Mouse (Mus musculus) cerebellum, adult 9-11 months (tissue): ENCODE data around the gene Ddx54.
A peak's percentile ranks its signal among the peaks of the same experiment; 100 is the strongest.

ENCODE experiments used
- DNase-seq: peaks from one replicate; pipeline ENCODE4 v3.0.0; 2022

Gene Ddx54

GRCm38 (mm10) chr5:120612822-120613604 lies 474 bp downstream of the Ddx54 start:
- peak; percentile 100 for DNase-seq

GRCm38 (mm10) chr5:120615903-120616302 lies 3.4 kb downstream of the Ddx54 start:
- DNase-seq, result peak; percentile 52

- no peak for DNase-seq
Observed at GRCm38 (mm10) chr5:120618778-120619177, 6.2 kb downstream of the Ddx54 start.

- peak; percentile 72 for DNase-seq
Observed at GRCm38 (mm10) chr5:120619201-120619600, 6.7 kb downstream of the Ddx54 start.

DNA sequence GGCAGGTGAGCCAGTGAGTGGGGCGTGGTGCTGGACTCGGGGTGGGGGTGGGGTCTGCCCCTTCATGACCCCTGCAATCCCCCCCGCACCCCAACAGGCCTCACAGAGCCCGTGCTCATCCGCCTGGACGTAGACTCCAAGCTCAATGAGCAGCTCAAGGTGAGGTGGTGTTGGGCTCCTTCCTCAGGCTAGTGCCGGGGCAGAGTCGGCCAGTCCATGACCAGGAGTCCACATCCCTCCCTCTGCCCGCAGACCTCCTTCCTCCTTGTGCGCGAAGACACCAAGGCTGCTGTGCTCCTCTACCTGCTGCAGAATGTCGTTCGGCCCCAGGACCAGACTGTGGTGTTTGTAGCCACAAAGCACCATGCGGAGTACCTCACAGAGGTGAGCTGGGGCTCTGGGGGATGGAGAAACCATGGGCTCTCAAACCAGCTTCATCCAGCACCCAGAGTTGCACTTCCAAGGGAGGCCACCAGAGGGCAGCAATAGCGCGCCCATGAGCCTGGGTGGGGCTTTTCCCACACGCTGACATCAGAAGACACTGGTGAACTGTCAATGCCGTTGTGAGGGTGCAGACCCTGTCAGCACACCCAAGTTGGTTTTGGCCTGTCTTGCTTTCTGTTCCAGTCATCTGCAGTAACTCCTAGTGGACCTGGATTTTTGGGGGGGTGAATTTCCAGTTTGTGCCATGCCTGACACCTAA lies 8.0 kb downstream of the Ddx54 start:
- peak; percentile 72 for DNase-seq

DNA sequence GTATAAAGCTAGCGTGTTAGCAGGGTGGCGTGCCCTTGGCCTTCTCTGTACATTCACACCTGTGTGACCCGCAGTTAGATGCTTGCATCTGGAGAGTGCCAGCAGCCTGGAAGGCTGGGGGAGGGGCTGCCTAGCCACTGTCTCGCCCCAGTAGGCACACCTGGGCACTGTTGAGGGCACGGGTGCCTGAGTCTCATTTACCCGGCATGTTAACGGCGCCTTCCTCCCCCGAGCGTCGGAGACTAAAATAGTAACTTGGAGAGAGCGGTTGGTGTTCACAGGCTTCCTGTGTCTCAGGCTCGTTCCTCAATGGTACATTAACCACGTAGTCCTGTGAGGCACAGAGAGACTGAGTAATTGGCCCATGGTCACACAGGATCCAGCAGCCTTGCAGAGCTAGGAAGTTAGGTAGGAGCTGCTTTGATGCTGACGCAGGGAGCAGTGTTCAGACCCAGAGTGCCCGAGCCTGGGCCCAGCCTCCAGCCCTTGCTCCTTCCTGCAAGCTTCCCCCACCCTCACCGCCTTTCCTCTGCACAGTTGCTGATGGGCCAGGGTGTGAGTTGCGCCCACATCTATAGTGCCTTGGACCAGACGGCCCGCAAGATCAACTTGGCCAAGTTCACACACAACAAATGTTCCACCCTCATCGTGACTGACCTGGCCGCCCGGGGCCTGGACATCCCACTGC lies 8.7 kb downstream of the Ddx54 start:
- peak; percentile 37 for DNase-seq

DNA sequence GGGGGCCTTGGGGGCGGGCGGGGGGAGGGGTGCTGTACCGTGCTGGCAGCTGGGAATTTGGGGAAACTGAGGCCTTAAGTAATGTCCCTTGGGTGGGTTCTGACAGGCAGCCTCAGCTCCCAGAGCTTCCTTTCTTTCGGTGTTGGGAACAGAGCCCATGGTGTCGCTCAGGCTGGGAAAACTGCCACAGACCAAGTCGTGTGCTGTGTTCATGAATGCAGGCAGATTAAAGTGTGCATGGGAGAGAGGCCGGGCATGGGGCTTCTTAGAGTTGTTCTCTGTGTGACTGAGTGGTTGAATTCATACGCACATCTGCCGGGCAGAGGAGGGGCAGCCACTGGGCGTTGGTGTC lies 9.3 kb downstream of the Ddx54 start:
- DNase-seq, result peak; percentile 17

DNA sequence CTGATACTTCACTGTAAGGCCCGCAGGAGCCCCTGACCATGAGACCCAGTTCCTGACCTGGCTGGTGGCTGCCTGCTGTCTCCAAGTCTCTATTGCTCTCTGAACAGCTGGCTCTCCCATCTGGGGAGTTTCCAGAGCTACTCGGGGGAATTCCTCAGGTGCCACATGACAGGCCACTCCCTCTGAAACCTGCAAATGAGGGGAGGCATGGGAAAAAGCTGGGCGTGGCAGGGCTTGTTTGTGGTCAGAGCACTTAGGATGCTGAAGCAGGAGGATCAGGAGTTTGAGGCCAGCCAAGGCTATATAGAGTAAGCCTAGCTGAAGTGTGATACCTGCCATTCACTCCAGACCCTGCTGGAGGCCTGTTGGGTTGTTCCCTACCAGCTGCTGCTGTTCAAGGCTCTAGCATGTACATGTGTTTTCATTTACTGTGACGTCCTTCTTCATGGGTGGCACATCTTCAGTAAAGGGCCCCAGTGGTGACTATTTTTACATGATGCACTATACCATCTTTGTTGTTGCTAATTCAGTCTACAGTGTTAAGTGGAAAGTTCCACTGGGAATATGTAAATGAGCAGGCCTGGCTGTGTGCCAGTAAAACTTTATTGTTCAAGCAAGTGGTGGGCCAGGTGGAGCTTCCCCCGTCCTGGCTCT lies 9.8 kb downstream of the Ddx54 start:
- no peak for DNase-seq

DNA sequence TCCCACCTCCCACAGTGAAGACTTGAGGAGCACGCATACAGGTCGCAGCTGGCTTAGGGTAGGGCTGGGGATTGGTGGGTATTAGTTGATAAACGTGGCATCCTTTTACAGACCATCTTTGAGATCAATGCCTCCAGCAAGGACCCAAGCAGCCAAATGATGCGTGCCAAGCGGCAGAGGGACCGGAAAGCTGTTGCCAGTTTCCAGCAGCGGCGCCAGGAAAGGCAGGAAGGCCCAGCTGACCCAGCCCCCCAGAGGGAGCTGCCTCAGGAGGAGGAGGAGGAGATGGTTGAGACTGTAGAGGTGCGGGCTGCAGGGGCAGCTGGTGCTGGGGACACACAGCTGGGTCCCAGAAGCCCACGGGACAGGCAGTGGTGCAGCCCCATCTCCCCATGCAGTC lies 11.9 kb downstream of the Ddx54 start:
- DNase-seq, result peak; percentile 30

- no peak for DNase-seq
Observed at GRCm38 (mm10) chr5:120626399-120626798, 13.9 kb downstream of the Ddx54 start.

DNA sequence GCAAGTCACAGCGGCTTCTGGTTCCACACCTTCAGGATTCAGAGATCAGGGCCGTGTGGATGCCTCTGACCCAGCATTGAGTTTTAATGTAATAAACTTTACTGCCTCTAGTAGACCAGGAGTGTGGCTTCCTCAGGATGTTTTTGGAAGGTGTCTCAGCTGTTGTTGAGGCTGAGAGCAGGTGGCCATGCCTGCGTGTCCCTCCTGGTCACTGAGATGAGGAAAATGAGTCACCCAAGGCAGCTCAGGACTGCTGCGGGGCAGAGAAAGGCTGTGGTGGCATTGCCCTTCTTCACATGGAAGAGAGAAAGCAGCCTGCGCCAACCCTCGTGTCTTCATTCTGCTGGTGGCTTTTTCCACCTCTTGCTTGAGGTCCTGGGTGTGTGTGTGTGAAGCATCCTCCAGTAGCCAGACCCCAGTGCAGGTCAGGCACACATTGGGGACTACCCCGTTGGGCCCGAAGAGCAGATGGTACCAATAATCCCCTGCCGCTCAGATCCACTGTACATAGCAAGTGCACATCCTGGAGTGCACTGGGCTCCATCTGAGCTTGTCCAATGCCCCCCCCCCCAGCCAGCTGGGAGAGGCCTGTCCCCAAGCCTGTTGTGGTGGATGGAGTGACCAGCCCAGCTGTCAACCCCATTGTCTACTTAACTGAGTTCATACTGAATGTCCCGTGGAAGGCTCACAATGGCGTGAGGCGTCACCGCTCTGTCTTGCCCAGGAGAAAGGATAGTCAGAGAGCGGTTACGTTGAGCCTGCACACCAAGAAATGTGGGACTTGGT lies 15.2 kb downstream of the Ddx54 start:
- no peak for DNase-seq

GRCm38 (mm10) chr5:120628624-120629023 lies 16.1 kb downstream of the Ddx54 start:
- no peak for DNase-seq

DNA sequence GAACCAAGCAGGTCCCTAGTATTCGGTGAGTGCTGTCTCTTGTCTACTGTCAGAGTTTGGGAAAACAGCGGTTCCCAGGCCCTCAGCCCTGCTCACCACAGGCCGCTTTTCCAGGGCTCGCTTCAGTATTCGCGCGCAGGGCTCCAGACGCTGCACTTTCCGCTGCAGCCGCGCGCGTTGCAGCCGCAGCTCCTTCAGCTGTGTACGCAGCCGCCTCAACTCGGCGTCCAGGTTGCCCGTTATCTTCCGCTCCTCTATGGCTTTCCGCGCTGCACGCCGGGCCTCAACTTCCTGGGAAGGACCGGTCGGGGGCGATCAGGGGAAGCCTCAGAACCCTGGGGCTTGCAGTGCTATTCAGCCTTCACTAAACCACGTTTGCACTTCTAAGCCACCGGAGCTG lies 18.6 kb downstream of the Ddx54 start:
- DNase-seq, result no peak

- DNase-seq, result no peak
Observed at GRCm38 (mm10) chr5:120631892-120632291, 19.4 kb downstream of the Ddx54 start.

DNA sequence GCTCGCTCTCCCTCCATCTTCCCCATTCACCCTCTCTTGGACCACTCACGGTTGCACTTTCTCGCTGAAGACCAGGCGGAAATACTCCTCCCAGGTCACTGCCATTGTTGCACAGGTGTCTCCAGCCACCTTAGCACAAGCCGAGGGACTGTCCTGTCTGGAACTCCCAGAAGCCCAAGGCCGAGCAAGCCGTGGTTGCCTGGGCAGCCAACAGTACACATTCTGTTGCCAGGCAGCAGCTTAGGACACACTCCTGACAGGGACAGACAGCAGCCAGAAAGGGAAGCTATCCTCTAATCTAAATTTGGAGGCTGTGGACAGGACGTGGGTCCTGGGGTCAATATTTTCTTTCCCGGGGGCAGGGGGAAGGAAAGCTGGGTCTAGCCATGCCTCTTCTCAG lies 21.6 kb downstream of the Ddx54 start, which contains the start of gene Cfap73:
Gene Cfap73 (minus strand): TSS at position 105 of the 400 bp plus-strand sequence.
- no peak for DNase-seq

DNA sequence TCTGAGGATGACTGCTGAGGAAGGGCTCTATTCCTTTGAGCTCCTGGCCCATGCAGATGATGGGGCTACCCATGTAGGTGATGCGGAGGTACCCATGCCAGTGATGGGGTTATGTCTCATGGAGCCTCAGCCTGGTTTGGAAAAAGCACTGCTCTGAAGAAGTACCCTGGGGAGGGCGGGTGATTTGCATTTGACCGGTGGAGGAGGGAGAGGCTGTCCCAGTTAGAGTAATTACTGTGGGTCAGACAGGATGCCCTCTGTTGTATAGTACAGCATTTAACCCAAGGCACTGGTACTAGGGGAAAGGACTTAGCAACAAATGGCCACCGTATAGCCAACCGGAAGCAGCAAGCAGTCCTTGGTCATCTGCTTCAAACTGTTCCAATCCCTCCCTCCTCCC lies 22.3 kb downstream of the Ddx54 start:
- no peak for DNase-seq

DNA sequence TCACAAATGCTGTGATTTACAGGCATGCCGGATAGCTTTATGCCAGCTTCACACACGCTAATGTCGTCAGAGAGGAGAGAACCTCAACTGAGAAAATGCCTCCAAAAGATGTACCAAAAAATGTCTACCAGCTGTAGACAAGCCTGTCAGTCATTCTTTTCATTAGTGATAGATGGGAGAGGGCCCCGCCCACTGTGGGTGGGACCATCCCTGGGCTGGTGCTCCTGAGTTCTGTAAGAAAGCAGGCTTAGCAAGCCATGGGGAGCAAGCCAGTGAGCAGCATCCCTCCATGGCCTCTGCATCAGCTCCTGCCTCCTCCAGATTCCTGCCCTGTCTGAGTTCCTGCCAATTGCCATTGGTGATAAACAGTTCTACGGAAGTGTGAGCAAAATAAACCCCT lies 23.1 kb downstream of the Ddx54 start:
- DNase-seq, result no peak

DNA sequence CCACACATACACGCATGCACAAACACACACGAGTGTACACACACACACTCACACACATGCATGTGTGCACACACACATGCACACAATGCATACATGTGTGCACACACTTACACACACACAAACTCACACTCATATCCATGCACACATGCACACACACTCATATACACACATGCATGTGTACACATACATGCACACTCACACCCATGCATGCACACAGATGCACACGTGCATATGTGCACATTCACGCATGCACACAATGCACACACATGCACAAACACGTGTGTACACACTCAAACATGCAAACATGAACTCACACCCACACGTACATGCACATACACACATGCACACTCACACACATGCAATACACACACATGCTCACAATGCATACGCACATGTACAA lies 27.6 kb downstream of the Ddx54 start:
- DNase-seq, result no peak

DNA sequence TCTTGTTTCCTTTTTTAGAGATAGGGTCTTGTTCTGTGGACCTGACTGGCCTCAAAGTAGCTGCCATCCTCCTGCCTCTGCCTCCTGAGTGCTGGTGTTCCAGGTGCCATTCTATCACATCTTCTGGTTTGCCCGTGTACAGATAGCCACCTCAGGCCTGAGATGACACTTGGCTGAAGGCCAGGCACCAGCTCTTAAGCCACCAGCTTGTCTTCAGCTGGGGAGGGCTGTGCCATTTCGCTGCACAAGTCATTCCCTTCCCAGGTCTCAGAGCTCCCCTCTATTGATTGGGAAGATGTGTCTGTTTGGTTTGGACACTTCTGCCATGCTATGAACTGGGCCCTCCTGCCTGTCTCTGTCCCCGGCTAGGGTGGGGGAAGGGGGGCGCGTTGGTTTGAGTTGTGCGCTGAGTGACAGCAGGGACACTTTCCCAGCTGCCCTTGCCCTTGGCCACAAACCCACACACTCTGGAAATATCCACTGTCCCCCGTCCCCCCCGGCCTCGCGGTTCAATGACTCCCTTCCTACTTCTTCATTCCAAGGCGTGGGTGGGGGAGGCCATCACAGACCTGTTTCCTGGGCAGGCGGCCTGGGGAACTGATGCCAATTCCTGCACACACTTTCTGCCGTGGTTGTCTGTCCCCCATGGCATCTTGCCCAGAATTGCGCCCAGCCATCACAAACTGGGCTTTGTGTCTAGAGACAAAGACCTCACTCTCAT lies 31.0 kb downstream of the Ddx54 start:
- DNase-seq, result peak; percentile 76

GRCm38 (mm10) chr5:120644227-120644626 lies 31.7 kb downstream of the Ddx54 start:
- no peak for DNase-seq

DNA sequence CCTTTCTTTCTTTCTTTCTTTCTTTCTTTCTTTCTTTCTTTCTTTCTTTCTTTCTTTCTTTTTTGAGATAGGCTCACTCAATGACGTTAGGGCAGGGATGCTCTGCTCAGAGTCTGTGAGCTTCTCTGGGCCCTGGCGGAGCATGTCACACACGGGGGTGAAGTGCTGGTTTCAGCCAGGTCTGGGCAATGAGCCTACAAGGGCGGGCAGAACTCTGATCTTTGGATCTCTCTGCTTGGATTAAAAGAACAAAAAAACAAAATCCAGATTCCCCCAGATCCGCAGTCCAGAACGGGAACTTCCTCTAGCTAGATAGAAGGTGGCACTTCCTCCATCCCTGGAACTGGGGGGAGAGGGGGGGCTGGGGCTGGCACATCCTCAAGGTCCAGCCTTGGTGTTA lies 33.3 kb downstream of the Ddx54 start:
- DNase-seq, result no peak

DNA sequence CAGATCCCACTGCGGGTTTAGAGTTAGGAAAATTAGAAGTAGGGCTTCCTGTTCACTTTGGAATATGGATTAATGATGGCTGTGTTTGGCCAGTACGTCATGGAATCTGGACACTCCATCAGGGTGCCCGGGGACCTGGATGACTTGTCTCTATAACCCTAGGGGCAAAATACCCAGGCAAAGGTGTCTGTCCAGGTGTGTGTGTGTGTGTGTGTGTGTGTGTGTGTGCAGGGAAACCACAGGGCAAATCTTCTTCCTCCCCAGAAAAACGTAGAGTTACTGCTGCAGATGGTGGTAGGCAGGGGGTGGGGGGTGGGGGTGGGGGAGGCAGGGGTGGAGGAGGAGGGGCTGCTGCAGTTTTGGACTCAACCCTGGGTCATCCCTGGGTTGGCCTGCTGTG lies 34.8 kb downstream of the Ddx54 start:
- DNase-seq, result no peak
